Mouse (Mus musculus): ENCODE measurements around the gene Dctpp1.

DNA sequence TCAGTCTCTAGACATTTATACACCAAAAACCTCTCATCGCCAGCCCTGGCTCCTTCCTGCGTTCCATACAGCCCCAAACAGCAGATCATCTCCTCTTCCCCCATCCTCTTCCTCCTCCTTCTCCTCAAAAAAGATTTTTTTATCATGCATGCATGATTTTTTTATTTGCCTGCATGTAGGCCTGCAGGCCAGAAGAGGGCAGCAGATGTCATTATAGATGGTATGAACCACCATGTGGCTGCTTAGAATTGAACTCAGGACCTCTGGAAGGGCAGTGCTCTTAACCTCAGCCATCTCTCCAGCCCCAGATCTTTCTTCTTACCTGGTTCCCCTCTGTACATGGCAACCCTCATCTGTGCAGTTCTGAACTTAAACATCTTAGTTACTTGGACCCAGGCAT, 8.1 kb downstream of the Dctpp1 start:
- TF ChIP-seq CTCF (IDR thresholded peaks at IDR 0.05; ENCODE audit: borderline replicate concordance, insufficient read depth, low read depth, low read length): peak; percentile 16; the same call in 1 of the 2 replicates
- TF ChIP-seq POLR2A (IDR thresholded peaks at IDR 0.05; ENCODE audit: borderline replicate concordance, insufficient read depth, low read length): no peak

All from cerebellum, adult 2 months (tissue).